Mouse (Mus musculus) induced T-regulatory cell, adult 2 months (primary cell): ENCODE measurements around the gene Gja5.
A peak's percentile ranks its signal among the peaks of the same experiment; 100 is the strongest.

ENCODE experiments used
- DNase-seq: peaks from one replicate; pipeline ENCODE4 v3.0.0-alpha.2; 2012; ENCODE audit warnings: low read depth

Gja5 gene

DNA sequence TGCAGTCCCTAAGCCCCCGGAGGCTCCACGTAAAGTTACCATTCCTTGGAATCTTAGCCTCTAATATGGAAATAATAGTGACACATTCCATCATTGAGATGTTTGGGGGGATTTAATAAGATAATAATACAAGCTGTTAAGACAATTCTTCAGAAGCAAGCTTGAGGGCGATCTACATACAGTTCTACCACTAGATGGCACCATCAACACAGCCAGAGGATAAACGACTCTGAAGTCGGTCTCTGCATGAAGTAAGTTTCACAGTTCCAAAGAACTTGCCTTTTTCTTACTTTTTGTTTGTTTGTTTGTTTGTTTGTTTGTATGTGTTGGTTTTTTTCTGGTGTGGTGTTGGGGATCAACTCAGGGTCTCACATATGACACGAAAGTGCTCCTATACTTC lies 31.7 kb downstream of the Gja5 start:
- DNase-seq, result peak; percentile 81

GRCm38 (mm10) chr3:96937606-96938005 lies 33.1 kb downstream of the Gja5 start:
- no peak for DNase-seq

DNA sequence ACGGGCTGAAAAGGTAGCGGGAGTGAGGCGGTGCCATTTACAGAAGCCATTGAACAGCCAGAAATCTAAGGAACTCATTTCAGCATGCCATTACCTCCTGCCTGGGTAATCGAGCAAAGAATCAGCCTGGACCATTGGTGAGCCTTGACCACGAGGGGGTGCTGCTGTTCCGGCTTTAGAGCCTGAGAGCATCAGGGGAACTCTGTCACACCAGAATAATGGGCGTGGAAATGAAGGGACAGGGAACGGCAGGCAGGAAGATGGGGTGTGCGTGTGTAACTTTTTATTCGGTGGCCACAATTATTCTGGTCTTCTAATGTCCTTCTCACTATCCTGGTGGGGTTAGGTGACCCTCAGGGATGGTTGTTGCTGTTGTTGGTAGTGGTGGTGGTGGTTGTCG lies 34.2 kb downstream of the Gja5 start:
- peak; percentile 83 for DNase-seq

DNA sequence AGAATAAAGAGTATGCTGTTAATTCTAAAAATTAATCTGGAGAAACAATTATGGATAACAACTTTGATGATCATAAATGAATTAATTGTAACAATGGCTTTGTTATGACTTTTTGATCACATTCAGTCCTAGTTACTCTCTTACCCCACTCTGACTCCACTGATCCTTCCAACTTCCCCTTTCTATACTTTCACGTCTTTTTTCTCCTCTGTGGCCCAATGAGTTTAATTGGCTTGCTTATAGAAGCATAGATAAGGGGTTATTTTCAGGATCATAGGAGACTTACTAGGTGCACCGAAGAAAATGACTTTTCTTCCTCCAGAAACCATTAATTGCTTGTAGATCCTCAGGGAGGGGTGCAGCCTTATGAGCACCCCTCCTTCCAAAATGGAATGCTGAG lies 38.2 kb downstream of the Gja5 start:
- no peak for DNase-seq

GRCm38 (mm10) chr3:96953489-96954233 lies 49.2 kb downstream of the Gja5 start:
- no peak for DNase-seq

GRCm38 (mm10) chr3:96960597-96960996 lies 56.1 kb downstream of the Gja5 start:
- no peak for DNase-seq

DNA sequence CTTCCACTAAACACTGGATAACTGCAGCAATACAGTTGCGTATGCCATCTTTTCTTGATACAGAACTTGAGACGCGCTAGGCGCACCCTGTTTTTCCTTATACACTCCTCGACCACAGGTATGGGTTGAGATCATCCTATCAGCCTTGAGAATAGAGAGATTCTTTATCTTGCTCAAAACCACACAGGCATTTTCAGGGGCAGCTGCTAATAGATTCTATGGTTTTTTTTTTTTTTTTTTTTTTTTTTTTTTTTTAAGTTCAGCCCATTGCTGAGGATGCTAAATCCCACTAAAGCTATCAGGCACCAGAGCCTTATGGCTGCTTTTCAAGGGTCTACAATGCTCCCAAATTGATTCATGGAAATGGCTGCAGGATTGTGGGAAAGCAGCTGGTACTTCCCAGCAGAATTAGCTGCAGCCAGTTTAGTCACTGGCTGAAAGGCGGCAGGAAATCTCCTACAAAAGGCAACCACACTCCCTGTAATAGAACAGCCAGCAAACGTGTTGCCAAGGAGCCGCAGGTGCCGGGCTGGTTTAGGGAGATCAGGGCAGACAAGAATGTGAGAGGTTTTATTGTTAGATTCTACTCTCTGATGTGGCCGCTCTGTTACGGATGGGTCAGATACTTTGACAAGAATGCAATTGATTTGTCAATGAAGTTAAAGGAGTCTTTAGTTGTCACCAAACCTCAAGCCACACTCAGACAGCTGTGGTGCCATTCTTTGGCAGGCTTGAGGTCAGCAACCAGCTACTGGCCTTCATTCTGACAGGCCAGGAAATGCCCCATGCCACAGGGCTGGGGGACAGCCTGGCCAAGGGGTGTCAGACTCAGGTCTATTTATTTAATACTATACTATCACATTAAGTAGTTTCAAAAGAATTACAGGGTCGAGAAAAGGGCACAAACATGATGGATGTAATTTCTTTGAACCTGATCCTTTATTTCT lies 58.9 kb downstream of the Gja5 start:
- DNase-seq, result no peak

- DNase-seq, result no peak
These were observed 66.5 kb downstream of the Gja5 start for GRCm38 (mm10) chr3:96970986-96971385.

DNA sequence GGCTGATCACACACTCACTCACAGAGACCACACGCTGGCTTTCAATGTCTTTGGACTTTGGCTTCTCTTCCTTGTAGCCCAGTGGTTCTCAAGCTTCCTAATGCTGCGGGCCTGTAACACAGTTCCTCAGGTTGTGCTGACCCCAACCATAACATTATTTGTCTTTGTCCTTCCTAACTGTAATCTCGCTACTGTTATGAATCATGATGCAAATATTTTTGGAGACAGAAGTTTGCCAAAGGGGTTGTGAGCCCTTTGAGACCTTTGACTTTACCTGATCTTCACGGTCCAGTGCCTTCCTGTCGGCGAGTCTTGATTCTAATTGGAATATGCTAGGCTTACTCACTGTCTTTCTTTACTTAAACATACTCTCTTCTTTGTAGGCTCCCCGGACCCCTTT lies 70.0 kb downstream of the Gja5 start:
- DNase-seq, result no peak

DNA sequence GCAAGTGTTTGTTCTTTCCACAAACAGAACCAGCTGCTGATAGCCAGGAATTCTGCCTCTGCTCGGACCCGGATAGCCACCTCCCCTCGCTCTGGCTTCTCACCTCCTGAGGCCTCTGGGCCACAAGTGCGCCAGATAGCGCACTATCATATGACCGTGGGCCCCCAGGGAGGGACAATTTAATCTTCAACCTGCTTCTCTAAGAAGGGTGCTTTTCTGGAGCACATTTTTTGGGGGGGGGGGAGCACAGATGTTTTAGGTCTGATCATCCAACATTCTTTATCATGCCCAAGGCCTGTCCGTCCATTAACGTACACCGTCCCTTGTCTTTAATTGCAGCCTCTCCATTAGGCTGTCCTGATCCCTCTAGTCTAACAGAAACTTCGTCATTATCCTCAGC lies 71.1 kb downstream of the Gja5 start:
- DNase-seq, result no peak

DNA sequence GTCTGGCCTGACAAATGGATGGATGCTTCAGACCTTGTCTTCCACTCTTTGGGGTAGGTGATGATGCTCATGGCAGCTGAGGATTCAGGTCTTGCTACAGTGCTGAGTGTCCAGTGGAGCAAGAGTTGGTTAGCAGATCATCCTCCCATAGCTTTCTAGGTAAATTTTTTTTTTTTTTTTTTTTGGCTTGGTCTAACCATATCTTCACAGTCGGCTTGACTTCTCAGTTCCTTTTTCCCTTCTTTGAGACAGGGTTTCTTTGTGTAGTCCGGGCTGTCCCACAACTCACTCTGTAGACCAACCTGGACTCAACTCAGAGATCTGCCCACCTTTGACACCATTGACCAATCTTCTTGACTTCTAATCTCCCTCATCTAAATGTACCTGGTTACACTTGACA lies 73.0 kb downstream of the Gja5 start:
- DNase-seq, result no peak

- DNase-seq, result no peak
These were observed 74.0 kb downstream of the Gja5 start for GRCm38 (mm10) chr3:96978469-96978868.

DNA sequence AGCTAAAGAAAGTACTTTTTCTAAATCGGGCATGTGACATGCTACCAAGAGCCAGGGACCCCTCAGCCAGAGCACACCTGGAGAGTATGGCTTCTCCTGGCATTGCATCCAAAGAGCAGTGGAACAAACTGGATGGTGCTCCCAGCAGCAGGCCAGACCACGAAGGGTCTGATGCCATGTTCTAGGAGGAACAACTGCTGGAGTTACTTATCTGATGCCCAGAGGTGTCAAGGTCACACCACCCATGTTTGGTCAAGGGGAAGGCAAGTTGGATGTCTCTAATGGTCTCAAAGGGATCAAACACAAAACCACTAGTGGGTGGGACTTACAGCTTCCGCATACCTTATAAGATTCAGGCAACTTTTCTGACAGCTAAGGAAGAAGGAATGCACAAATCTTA lies 74.5 kb downstream of the Gja5 start:
- DNase-seq, result no peak

GRCm38 (mm10) chr3:96981833-96982232 lies 77.3 kb downstream of the Gja5 start:
- no peak for DNase-seq

- DNase-seq, result no peak
These were observed 78.2 kb downstream of the Gja5 start for GRCm38 (mm10) chr3:96982666-96983065.

GRCm38 (mm10) chr3:96992526-96992925 lies 88.0 kb downstream of the Gja5 start:
- DNase-seq, result no peak

- DNase-seq, result no peak
These were observed 93.3 kb downstream of the Gja5 start for GRCm38 (mm10) chr3:96997770-96998169.

DNA sequence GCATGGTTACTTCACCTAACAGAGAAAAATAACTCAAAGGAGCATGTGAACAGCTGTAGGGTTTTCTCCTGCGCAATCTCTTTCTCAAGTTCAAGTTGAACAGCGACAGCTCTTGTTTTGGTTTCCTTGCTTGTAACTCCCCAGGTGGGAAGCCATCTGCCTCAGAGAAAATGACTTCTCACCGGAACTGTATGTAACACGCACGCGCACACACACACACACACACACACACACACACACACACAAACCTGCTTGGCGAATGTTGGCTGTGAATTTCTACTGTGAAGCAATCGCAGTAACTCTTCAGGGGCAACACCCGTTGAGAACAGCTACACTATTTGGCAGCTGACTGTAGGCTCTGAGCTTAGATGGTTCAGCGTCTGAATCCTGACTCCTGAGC lies 98.6 kb downstream of the Gja5 start:
- no peak for DNase-seq

- DNase-seq, result peak; percentile 6
These were observed 100.0 kb downstream of the Gja5 start for GRCm38 (mm10) chr3:97004509-97004908.

DNA sequence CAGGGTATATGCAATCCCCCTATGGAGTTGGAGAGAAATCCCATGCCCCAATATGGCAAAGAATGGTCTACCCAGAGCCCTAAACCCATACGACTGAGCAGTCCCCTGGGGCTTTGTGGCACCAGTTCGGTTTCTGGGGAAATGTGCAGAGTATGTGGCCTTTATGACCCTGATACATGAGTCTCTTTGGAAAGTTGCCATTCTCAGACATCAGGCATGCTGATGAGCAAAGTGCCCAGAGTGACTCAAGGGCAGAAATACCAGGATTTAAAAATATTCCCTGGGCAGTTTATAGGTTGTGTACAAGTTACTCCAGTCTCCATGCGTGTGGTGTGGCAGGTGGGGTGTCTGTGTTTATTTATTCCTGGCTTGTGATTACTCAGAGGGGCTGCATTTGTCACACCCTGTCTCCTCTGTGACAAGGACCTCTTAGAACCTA lies 102.5 kb downstream of the Gja5 start:
- DNase-seq, result no peak

DNA sequence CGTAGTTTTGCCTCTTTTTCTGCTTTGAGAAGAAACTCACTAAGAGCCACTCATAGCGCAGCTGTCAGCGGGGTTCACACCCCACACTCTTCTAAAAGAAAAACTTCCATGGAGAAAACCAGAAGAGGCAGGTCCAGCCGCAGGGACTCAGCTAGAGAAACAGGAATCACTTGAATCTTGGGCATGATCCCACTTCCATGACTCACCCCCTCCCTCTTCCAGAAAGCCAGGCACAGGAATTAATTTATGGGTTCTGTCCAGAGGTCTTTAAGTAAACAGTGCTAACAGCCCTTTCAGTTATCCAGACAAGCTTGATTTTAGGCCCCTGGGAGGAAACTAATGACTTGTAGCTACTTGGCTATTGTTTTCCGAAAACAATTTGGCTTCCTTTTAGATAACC lies 120.7 kb downstream of the Gja5 start:
- no peak for DNase-seq

DNA sequence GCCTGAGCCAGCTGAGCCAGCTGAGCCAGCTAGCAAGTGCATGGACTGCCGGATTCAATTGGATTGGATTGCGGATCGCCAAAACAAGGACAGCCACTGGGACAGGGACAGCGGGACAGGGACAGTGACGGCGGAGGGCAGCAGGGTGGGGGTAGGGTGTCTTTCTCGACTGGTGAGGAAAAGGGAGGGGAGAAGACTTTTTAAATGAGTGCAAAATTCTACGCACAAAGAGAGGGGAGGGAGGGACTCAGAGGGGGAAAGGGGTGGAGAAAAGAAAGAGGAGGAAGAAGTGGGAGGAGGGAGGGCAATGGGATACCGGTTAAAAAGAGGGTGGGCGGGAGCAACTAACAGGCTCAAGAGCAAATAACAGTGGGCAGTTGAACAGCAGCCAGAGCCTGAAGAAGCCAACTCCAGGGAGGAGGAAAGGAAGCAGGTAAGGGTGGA lies 127.6 kb downstream of the Gja5 start:
- DNase-seq, result no peak

GRCm38 (mm10) chr3:97035558-97035957 lies 131.1 kb downstream of the Gja5 start:
- no peak for DNase-seq
